Mouse (Mus musculus): ENCODE measurements around the gene Serpina1f. TPM values are rescaled to one million over a fixed set of nuclear protein-coding genes. Genes with fewer than 3 reads are reported as not detected.
"Not testable (repeated sequence)": the region's sequence is repeated elsewhere in the genome, so short reads cannot be mapped to it uniquely, and the experiment has no call there.

Serpina1f gene
- polyA plus RNA-seq, 1 experiment from 2014 or later = not detected

DNA sequence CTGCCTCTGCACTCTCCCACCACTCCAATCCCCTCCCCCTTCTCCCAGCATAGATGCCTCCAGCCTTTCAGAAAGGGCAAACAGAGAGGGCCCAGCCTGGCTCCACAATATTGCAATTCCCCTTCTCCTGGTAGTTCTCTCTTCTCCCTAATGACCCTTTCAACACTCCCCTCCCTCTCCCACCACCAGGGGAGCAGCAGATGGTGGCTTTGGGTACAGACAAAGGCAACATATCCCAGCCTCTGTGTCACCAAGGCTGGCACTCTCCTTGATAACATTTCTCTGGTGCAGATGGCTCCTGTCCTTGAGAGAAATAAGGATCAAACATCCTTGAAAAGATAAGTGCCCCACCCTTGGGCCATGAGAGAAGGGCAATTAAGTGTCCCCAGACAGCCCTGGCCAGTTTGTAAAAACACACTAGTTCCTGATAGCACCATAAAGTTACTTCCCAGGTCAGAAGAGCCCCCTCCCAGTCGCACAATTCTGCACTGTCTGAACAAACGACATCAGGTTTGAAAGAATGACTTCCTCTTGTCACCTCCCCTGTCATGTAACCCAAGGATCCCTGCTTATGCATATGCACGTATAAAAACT is 7.0 kb downstream of the Serpina1f start:
- H3K9ac ChIP-seq (ENCODE audit: low read depth, low read length) = no peak overlapping the region
- no peaks in the 10 kb centered on the region for H3K9me3 ChIP-seq (ENCODE audit: control insufficient read depth, low read length)
- H3K27ac ChIP-seq (ENCODE audit: low read depth, low read length) = no peak overlapping the region
- no peak for ATAC-seq
- no peak overlapping the region for H3K4me3 ChIP-seq (ENCODE audit: low read length)
- 56% methylated on average over 3 of the region's 3 CpGs for WGBS
- no peaks in the 10 kb centered on the region for H3K36me3 ChIP-seq (ENCODE audit: control insufficient read depth, insufficient read depth, low read length)
- H3K4me1 ChIP-seq (ENCODE audit: control insufficient read depth, insufficient read depth, low read depth, low read length) = no peaks in the 10 kb centered on the region
- no peak overlapping the region for H3K4me2 ChIP-seq (ENCODE audit: low read length)
- H3K27me3 ChIP-seq (replicated peaks; ENCODE audit: control insufficient read depth, insufficient read depth, low read length) = no peaks in the 10 kb centered on the region

DNA sequence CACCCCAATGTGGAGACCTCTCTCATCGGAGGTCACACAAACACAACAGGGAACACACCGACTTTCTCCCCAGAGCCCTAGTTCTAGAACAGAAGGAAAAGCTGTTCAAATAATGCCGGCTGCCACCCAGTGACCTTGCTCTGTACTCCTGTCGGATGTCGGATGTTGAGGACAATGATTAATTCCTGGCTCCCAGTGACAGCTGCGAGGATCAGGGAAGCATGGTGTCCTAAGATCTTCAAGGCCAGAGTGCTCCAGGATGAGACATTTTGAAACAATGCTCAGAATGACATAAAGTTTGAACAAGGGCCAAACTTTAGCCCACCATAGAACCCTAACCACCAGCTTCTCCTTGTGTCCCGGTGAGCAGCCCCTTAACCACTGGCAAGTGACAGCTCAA is 8.3 kb downstream of the Serpina1f start:
- Histone ChIP-seq H3K9ac (ENCODE audit: low read depth, low read length) (no peak overlapping the region), H3K4me2 (ENCODE audit: low read length) (no peak overlapping the region)
- 59% methylated on average over 7 of the region's 7 CpGs for WGBS

GRCm38 (mm10) chr12:103686050-103686449 is 9.3 kb downstream of the Serpina1f start:
- WGBS = 78% methylated on average over 3 of the region's 3 CpGs

More for the DNA sequence above, 8.3 kb downstream of the Serpina1f start:
- no peak overlapping the region for H3K4me3 ChIP-seq (ENCODE audit: low read length)
- ATAC-seq = no peak
- H3K27ac ChIP-seq (ENCODE audit: low read depth, low read length) = no peak overlapping the region
- no peaks in the 10 kb centered on the region for H3K36me3 ChIP-seq (ENCODE audit: control insufficient read depth, insufficient read depth, low read length)
- no peaks in the 10 kb centered on the region for H3K9me3 ChIP-seq (ENCODE audit: control insufficient read depth, low read length)
- no peaks in the 10 kb centered on the region for H3K27me3 ChIP-seq (replicated peaks; ENCODE audit: control insufficient read depth, insufficient read depth, low read length)
- H3K4me1 ChIP-seq (ENCODE audit: control insufficient read depth, insufficient read depth, low read depth, low read length) = no peaks in the 10 kb centered on the region

DNA sequence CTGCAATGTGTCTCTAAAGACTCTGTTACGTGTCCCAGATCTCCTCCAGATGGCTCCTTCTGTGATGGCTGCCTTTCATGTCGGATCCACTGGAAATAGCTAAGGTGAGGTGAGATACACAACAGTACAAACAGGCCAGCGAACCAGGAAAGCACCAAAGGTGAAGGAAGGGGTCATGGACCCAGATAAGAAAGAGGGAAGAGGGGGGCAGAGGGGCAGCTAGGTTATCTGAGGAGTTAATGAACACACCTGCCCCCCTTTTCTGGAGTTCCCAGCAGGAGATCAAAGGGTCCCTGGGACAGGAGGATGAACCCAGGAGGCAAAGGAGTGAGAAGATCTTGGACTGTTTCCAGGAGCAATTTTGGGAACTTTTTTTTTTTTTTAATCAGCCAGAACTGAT is 9.9 kb downstream of the Serpina1f start:
- H3K4me1 ChIP-seq (ENCODE audit: control insufficient read depth, insufficient read depth, low read depth, low read length) = no peaks in the 10 kb centered on the region
- no peak overlapping the region for H3K4me3 ChIP-seq (ENCODE audit: low read length)
- no peak overlapping the region for H3K27ac ChIP-seq (ENCODE audit: low read depth, low read length)
- no peaks in the 10 kb centered on the region for H3K9me3 ChIP-seq (ENCODE audit: control insufficient read depth, low read length)
- H3K4me2 ChIP-seq (ENCODE audit: low read length) = no peak overlapping the region
- no peak for ATAC-seq
- H3K36me3 ChIP-seq (ENCODE audit: control insufficient read depth, insufficient read depth, low read length) = no peaks in the 10 kb centered on the region
- no peaks in the 10 kb centered on the region for H3K27me3 ChIP-seq (replicated peaks; ENCODE audit: control insufficient read depth, insufficient read depth, low read length)
- WGBS = 81% methylated on average over 3 of the region's 3 CpGs
- no peak overlapping the region for H3K9ac ChIP-seq (ENCODE audit: low read depth, low read length)

More at GRCm38 (mm10) chr12:103686050-103686449, 9.3 kb downstream of the Serpina1f start:
- no peak for ATAC-seq
- no peak overlapping the region for H3K4me2 ChIP-seq (ENCODE audit: low read length)
- H3K4me3 ChIP-seq (ENCODE audit: low read length) = no peak overlapping the region
- H3K27ac ChIP-seq (ENCODE audit: low read depth, low read length) = no peak overlapping the region
- H3K27me3 ChIP-seq (replicated peaks; ENCODE audit: control insufficient read depth, insufficient read depth, low read length) = no peaks in the 10 kb centered on the region
- no peak overlapping the region for H3K9ac ChIP-seq (ENCODE audit: low read depth, low read length)
- no peaks in the 10 kb centered on the region for H3K9me3 ChIP-seq (ENCODE audit: control insufficient read depth, low read length)
- no peaks in the 10 kb centered on the region for H3K36me3 ChIP-seq (ENCODE audit: control insufficient read depth, insufficient read depth, low read length)
- no peaks in the 10 kb centered on the region for H3K4me1 ChIP-seq (ENCODE audit: control insufficient read depth, insufficient read depth, low read depth, low read length)

DNA sequence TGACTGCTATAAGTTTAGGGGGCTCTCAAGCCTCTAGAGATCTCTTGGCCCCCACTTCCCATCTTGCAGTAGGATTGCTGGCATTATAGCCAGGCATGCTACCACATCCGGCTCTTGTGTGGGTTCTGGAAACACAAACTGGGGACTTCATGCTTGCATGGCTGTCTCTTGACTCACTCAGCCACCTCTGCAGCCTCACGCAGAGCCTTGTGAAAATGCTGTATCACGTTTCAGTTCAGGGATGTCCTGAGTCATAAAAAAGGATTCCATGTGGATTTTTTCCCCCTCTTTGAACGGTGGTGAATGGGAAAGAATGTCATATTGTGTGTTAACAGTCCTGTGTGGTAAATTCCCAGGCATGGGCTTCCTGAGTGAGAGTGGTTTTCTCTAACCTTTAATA is 11.6 kb downstream of the Serpina1f start:
- Histone ChIP-seq H3K9me3 (ENCODE audit: control insufficient read depth, low read length) (no peaks in the 10 kb centered on the region), H3K4me3 (ENCODE audit: low read length) (no peak overlapping the region), H3K36me3 (ENCODE audit: control insufficient read depth, insufficient read depth, low read length) (no peaks in the 10 kb centered on the region), H3K4me1 (ENCODE audit: control insufficient read depth, insufficient read depth, low read depth, low read length) (no peaks in the 10 kb centered on the region), H3K9ac (ENCODE audit: low read depth, low read length) (no peak overlapping the region), H3K27me3 (replicated peaks; ENCODE audit: control insufficient read depth, insufficient read depth, low read length) (no peaks in the 10 kb centered on the region), H3K27ac (ENCODE audit: low read depth, low read length) (no peak overlapping the region), H3K4me2 (ENCODE audit: low read length) (no peak overlapping the region)
- 76% methylated on average over 4 of the region's 4 CpGs for WGBS
- ATAC-seq = no peak

DNA sequence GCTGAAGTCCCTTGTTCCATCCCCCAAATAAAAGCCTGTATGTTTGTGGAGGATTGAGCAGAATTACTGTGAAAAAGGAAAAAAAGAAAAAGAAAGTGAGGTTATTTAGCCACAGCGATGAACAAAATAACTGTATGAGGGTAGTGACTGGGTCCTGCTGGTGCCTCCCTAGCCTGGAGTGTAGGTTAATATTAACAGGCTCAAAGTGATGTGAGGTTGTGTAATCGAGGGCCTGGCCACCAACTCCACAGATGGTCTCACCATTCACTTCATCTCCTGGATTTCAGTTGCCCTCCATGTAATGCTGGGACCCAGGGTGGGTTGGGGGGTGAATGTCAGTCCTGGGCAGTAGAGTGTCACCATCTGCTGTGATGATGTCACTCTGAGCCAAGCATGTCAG is 13.6 kb downstream of the Serpina1f start:
- Histone ChIP-seq H3K9ac (ENCODE audit: low read depth, low read length) (no peak overlapping the region), H3K4me1 (ENCODE audit: control insufficient read depth, insufficient read depth, low read depth, low read length) (no peaks in the 10 kb centered on the region), H3K9me3 (ENCODE audit: control insufficient read depth, low read length) (no peaks in the 10 kb centered on the region), H3K27me3 (replicated peaks; ENCODE audit: control insufficient read depth, insufficient read depth, low read length) (no peaks in the 10 kb centered on the region), H3K36me3 (ENCODE audit: control insufficient read depth, insufficient read depth, low read length) (no peaks in the 10 kb centered on the region), H3K27ac (ENCODE audit: low read depth, low read length) (no peak overlapping the region), H3K4me3 (ENCODE audit: low read length) (no peak overlapping the region), H3K4me2 (ENCODE audit: low read length) (no peak overlapping the region)
- WGBS = 78% methylated on average over 2 of the region's 2 CpGs
- ATAC-seq = no peak

DNA sequence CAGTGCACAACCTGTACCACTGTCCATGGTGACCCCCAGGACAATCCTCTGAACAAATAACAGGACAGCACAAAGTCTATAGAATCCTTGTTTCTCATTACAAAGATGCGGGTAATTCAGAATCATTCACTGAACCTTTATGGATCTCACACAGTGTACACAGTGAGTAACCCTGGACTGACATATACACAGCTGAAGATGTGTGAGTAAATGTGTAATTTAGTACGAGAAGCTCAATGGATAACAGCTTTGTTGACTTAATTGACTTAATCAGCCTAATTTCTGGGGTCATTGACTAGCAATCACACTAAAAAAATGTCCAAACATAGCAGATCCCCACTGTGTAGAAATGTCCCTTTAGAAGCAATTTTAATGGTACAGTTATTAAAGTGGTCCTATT is 14.2 kb downstream of the Serpina1f start:
- 85% methylated on average over 2 of the region's 2 CpGs for WGBS
- no peak overlapping the region for H3K9ac ChIP-seq (ENCODE audit: low read depth, low read length)
- no peak overlapping the region for H3K4me3 ChIP-seq (ENCODE audit: low read length)
- no peaks in the 10 kb centered on the region for H3K9me3 ChIP-seq (ENCODE audit: control insufficient read depth, low read length)
- ATAC-seq = no peak
- no peaks in the 10 kb centered on the region for H3K36me3 ChIP-seq (ENCODE audit: control insufficient read depth, insufficient read depth, low read length)
- H3K27me3 ChIP-seq (replicated peaks; ENCODE audit: control insufficient read depth, insufficient read depth, low read length) = no peaks in the 10 kb centered on the region
- H3K4me1 ChIP-seq (ENCODE audit: control insufficient read depth, insufficient read depth, low read depth, low read length) = no peaks in the 10 kb centered on the region
- H3K27ac ChIP-seq (ENCODE audit: low read depth, low read length) = no peak overlapping the region
- no peak overlapping the region for H3K4me2 ChIP-seq (ENCODE audit: low read length)

GRCm38 (mm10) chr12:103679853-103680252 is 15.5 kb downstream of the Serpina1f start:
- WGBS = 96% methylated on average over 1 of the region's 1 CpGs
- ATAC-seq = not testable (repeated sequence)

GRCm38 (mm10) chr12:103676039-103676438 is 19.3 kb downstream of the Serpina1f start, which contains the start of gene Serpina16:
Gene Serpina16 (minus strand): TSS chr12:103676139.
- H3K27me3 ChIP-seq (replicated peaks; ENCODE audit: control insufficient read depth, insufficient read depth, low read length) = no peaks in the 10 kb centered on the region
- H3K36me3 ChIP-seq (ENCODE audit: control insufficient read depth, insufficient read depth, low read length) = no peaks in the 10 kb centered on the region
- no peak within 1 kb of the TSS for H3K9ac ChIP-seq (ENCODE audit: low read depth, low read length)
- no peak within 1 kb of the TSS for H3K4me2 ChIP-seq (ENCODE audit: low read length)
- 97% methylated on average over 1 of the region's 1 CpGs for WGBS
- H3K4me3 ChIP-seq (ENCODE audit: low read length) = no peak within 1 kb of the TSS
- no peak within 1 kb of the TSS for H3K27ac ChIP-seq (ENCODE audit: low read depth, low read length)
- no peaks in the 10 kb centered on the region for H3K4me1 ChIP-seq (ENCODE audit: control insufficient read depth, insufficient read depth, low read depth, low read length)
- ATAC-seq = no peak
- H3K9me3 ChIP-seq (ENCODE audit: control insufficient read depth, low read length) = no peaks in the 10 kb centered on the region

More at GRCm38 (mm10) chr12:103679853-103680252, 15.5 kb downstream of the Serpina1f start:
- not testable (repeated sequence) for H3K4me1 ChIP-seq (ENCODE audit: control insufficient read depth, insufficient read depth, low read depth, low read length); H3K9me3 ChIP-seq (ENCODE audit: control insufficient read depth, low read length); H3K27me3 ChIP-seq (replicated peaks; ENCODE audit: control insufficient read depth, insufficient read depth, low read length); H3K36me3 ChIP-seq (ENCODE audit: control insufficient read depth, insufficient read depth, low read length); H3K9ac ChIP-seq (ENCODE audit: low read depth, low read length); H3K4me3 ChIP-seq (ENCODE audit: low read length); H3K27ac ChIP-seq (ENCODE audit: low read depth, low read length); H3K4me2 ChIP-seq (ENCODE audit: low read length)

Measured in hindbrain, embryonic 16.5 days (tissue).